Mouse (Mus musculus) midbrain, embryonic 13.5 days (tissue): ENCODE measurements around the gene Hacl1. TPM values are rescaled to one million over a fixed set of nuclear protein-coding genes. Genes with fewer than 3 reads are reported as not detected.

Experiments
- ATAC-seq: fragments of 200-750 bp; cut with Nextera tagmentation; 2 replicates; pipeline ENCODE4 v1.8.0; 2017; ENCODE audit warnings: mild to moderate bottlenecking, moderate TSS enrichment, moderate library complexity
- H3K27ac ChIP-seq: fragments of 300-500 bp; sonication (generic); 2 replicates; pipeline ENCODE4 v1.5.1; 2015; ENCODE audit warnings: inconsistent platforms, mild to moderate bottlenecking, moderate library complexity
- H3K27me3 ChIP-seq: fragments of 300-500 bp; sonication (generic); 2 replicates; pipeline ENCODE4 v1.6.1; 2015; ENCODE audit warnings: mild to moderate bottlenecking, inconsistent platforms
- H3K36me3 ChIP-seq: fragments of 300-500 bp; sonication (generic); 2 replicates; pipeline ENCODE4 v1.6.1; 2015; ENCODE audit warnings: mild to moderate bottlenecking, inconsistent platforms
- H3K4me1 ChIP-seq: fragments of 300-500 bp; sonication (generic); replicated peaks from 2 replicates; pipeline ENCODE4 v1.6.1; 2015; ENCODE audit warnings: inconsistent platforms
- H3K4me2 ChIP-seq: fragments of 300-500 bp; sonication (generic); replicated peaks from 2 replicates; pipeline ENCODE4 v1.6.1; 2015; ENCODE audit warnings: moderate library complexity, mild to moderate bottlenecking, inconsistent platforms
- H3K4me3 ChIP-seq: fragments of 300-500 bp; sonication (generic); replicated peaks from 2 replicates; pipeline ENCODE4 v1.5.1; 2015; ENCODE audit warnings: mild to moderate bottlenecking, inconsistent platforms
- H3K9ac ChIP-seq: fragments of 300-500 bp; sonication (generic); replicated peaks from 2 replicates; pipeline ENCODE4 v1.6.1; 2015; ENCODE audit warnings: mild to moderate bottlenecking, inconsistent platforms
- H3K9me3 ChIP-seq: fragments of 300-500 bp; sonication (generic); 2 replicates; pipeline ENCODE4 v1.6.1; 2016; ENCODE audit warnings: mild to moderate bottlenecking, inconsistent platforms
- WGBS: fragments of 180-500 bp; shearing (Covaris S2); methylation state at CpG from one replicate; pipeline ENCODE4 v1.1.7; 2015; 5-methylcytosine and 5-hydroxymethylcytosine counted together
- polyA plus RNA-seq: library from polyadenylated mRNA; unstranded; fragments of >200 nt; fragmentation: Nextera tagmentation; extraction: Ambion mirVana; gene quantifications from 2 replicates; pipeline ENCODE4 v1.2.1, GENCODE M21; 2015

Gene Hacl1
- polyA plus RNA-seq, 1 experiment from 2014 or later: 7.5 TPM

DNA sequence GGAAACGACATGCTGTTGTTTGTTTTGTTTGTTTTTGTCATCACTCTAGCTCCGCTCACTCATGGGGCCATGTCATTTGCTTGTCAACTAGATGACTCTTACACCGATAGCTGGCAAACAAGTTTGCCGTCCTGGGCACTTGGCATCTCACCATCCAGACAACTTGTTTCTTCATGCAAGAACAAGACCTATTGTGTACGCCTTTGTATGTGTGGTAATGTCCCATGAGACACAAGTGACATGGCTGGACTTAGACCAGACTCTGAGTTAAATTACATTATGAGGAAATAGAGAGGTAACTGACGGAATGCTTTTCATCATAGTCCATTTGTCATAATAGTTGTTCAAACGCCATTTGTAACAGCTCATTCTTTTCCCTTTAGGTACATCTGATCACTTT, 4.8 kb upstream of the Hacl1 start:
- ATAC-seq: no peak
- WGBS: 94% methylated on average over 7 of the region's 7 CpGs
- H3K27me3 ChIP-seq: no peaks in the 10 kb centered on the region
- H3K4me1 ChIP-seq: peaks cover 8% of the 10 kb centered on the region
- no peaks in the 10 kb centered on the region for H3K36me3 ChIP-seq
- H3K27ac ChIP-seq: no peak overlapping the region
- no peak overlapping the region for H3K4me2 ChIP-seq
- no peaks in the 10 kb centered on the region for H3K9me3 ChIP-seq
- no peak overlapping the region for H3K9ac ChIP-seq
- no peak overlapping the region for H3K4me3 ChIP-seq

DNA sequence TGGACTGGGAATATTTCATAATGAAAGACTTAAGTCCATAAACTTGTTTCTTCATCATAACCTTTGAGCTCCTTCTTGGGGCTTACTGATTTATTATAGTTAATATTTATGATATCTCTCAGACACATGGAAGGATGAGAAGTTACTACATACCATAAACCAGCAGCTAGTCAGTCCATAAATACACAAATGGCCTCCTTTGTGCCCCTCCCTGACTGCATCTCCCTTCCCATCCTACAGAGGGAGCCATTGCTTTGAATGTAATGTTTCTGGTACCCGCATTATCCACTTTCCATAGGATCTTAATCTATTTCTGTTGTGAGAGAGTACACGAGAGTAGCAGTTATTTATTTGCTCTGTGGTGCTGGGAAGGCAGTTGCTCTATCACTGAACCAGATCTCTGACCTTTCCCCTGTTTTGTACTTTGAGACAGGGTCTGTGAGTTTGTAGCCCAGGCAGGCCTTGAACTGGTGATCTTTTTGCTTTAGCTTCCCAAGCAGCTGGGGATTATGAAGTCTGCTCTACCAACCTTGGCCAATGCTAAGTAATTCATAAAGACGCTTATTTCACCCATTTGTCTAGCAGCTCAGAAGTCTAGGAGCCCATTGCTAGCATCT, 4.0 kb upstream of the Hacl1 start:
- Histone ChIP-seq H3K9ac (no peak overlapping the region), H3K27ac (no peak overlapping the region), H3K9me3 (no peaks in the 10 kb centered on the region), H3K36me3 (no peaks in the 10 kb centered on the region), H3K4me2 (no peak overlapping the region), H3K27me3 (no peaks in the 10 kb centered on the region), H3K4me1 (peaks cover 13% of the 10 kb centered on the region), H3K4me3 (no peak overlapping the region)
- no peak for ATAC-seq
- WGBS: 66% methylated on average over 3 of the region's 3 CpGs

DNA sequence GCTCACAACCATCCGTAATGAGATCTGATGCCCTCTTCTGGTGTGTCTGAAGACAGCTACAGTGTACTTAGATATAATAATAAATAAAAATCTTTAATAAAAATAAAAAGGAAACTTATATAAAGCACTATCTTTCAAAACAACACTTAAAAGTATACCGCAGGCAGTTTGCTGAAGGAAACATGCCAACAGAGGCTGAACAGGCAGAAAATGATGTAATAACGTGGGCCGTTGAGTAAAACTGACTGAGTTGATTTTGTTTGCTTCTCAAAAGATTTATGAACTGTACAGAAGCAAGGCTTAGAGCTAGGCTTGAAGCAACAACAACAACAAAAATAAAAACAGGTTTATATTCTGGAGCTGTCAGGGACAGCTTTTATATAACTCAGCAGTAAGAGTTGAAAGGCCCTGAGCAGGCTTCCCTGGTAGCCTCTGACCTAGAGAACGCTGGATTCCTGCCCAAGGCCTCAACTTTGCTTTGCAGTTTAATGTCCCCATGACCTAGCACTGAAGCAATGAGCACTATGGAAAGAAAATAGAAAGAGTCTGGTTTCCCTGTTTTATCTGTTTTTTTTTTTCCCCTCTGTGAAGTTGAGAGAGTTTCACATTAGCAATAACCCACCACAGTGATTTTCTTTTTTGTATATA, 3.2 kb upstream of the Hacl1 start:
- H3K9ac ChIP-seq: no peak overlapping the region
- no peak for ATAC-seq
- H3K27ac ChIP-seq: no peak overlapping the region
- no peak overlapping the region for H3K4me2 ChIP-seq
- no peaks in the 10 kb centered on the region for H3K27me3 ChIP-seq
- no peaks in the 10 kb centered on the region for H3K36me3 ChIP-seq
- no peaks in the 10 kb centered on the region for H3K9me3 ChIP-seq
- no peak overlapping the region for H3K4me3 ChIP-seq
- 91% methylated on average over 5 of the region's 5 CpGs for WGBS
- H3K4me1 ChIP-seq: peaks cover 16% of the 10 kb centered on the region

DNA sequence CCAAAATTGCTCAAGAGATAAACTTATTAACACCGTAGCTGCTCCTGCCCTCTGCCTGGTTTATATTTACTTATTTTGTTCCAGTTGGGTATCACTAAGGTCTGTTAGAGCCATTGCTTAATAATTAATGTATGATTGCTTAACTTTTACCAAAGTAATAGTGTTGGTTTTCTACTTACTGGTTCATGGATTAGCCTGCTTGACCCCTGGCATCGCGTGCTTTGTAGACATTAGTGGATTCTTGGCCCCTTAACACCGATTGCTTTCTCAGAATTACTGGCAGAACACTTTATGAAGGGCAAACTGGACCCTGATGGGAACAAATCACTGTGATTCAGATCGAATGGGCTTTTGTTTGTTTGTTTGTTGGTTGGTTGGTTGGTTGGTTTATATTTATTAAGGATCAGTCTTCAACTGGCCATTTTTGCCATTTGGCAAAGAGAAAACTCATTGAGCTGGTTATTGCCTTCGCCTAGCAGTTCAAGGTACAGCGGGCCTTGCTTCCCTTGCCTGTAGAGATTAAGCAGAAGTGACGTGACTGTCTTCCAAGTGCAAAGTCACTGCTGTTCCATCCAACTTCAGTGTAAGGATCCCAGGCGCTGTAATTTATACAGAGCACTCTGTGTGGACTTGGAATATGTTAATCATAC, 545 bp upstream of the Hacl1 start:
- H3K9ac ChIP-seq: peak overlapping the region; percentile 74
- H3K27me3 ChIP-seq: no peaks in the 10 kb centered on the region
- H3K36me3 ChIP-seq: no peaks in the 10 kb centered on the region
- WGBS: 72% methylated on average over 9 of the region's 9 CpGs
- H3K4me1 ChIP-seq: peaks cover 16% of the 10 kb centered on the region
- H3K4me3 ChIP-seq: peak overlapping the region; percentile 66
- H3K27ac ChIP-seq: no peak overlapping the region
- H3K4me2 ChIP-seq: peak overlapping the region; percentile 95
- no peaks in the 10 kb centered on the region for H3K9me3 ChIP-seq
- ATAC-seq: no peak

DNA sequence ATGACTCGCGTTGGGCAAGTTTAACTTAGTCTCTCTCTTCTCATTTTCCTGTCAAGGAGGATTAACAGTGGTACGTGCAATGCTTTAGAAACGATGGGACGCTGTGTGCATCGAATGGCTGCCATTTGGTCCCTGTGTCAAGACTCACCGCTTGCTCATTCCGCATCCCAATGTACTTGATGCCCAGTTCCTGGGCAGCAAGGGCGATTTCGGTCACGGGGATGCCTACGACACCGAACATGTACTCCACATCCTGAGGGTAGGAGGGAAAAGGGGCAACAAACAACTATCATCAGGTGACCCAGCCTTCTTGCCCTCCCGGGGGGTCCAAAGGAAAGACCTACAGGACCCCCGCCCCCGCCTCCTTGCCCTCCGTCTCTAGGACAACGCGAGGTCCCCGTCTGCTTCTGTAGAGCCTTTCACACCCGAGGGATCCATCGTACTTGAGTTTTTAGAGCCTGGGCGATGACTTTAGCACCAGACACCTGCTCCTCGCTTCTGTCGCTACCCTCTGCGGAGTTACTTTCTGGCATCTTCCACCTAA, 668 bp downstream of the Hacl1 start, which contains the start of gene Gm49387:
Gene Gm49387, minus strand, starts transcription at position 533 of the 544 bp plus-strand sequence.
- no peaks in the 10 kb centered on the region for H3K36me3 ChIP-seq
- H3K4me2 ChIP-seq: peak within 1 kb of the TSS; percentile 95
- peaks cover 16% of the 10 kb centered on the region for H3K4me1 ChIP-seq
- peak; percentile 72; the same call in 1 of the 2 replicates for ATAC-seq
- 4% methylated on average over 25 of the region's 26 CpGs for WGBS
- H3K9me3 ChIP-seq: no peaks in the 10 kb centered on the region
- no peaks in the 10 kb centered on the region for H3K27me3 ChIP-seq
- H3K27ac ChIP-seq: peak within 1 kb of the TSS; percentile 75
- peak within 1 kb of the TSS; percentile 66 for H3K4me3 ChIP-seq
- H3K9ac ChIP-seq: peak within 1 kb of the TSS; percentile 74

DNA sequence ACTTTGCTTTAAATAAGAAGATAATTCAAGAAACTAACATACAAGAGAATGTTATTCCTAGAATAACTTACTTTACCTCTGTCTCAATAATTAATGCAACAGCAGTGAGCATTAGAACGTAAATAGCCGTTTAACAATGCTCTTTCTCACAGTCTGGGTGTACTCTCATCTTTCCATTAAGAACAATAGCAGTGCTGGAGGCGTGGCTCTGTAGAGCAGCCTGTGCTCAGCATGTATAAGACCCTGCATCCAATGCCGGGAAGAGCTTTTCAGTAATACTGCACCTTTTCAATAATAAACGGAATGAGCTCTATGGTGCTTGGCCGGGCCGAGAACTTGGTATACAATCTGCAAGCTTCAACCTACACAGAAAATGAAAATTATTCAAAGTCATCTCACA, 10.4 kb downstream of the Hacl1 start:
- H3K9ac ChIP-seq: no peak overlapping the region
- H3K27me3 ChIP-seq: no peaks in the 10 kb centered on the region
- no peak overlapping the region for H3K4me2 ChIP-seq
- 0 out of 2 replicates have a peak, but pooled peaks cover 2% of the 10 kb centered on the region for H3K4me1 ChIP-seq
- H3K9me3 ChIP-seq: no peaks in the 10 kb centered on the region
- 33% methylated on average over 7 of the region's 7 CpGs for WGBS
- 0 out of 2 replicates have a peak, but pooled peaks have one; percentile 53 for ATAC-seq
- H3K27ac ChIP-seq: no peak overlapping the region
- H3K4me3 ChIP-seq: no peak overlapping the region
- no peaks in the 10 kb centered on the region for H3K36me3 ChIP-seq

DNA sequence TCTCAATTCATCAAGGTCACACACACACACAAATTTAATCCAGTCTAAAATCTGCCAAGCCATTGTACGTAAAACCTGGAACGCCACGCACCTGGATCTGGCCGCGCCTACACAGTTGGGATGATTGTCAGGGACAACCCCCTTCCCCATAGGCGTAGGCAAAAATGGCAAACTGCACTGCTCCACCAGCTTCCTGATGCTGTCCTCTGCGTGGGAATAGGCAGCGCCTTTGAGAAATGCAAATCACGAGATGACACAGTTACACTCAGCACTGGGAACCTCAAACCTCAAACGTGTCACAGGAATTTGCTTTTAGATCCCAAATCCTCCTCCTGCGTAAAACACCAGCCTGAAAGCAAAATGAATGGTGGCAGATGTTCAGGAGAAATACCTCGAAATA, 18.3 kb downstream of the Hacl1 start:
- ATAC-seq: no peak
- Histone ChIP-seq H3K4me2 (no peak overlapping the region), H3K4me1 (no peaks in the 10 kb centered on the region), H3K9ac (no peak overlapping the region), H3K27ac (no peak overlapping the region), H3K9me3 (no peaks in the 10 kb centered on the region), H3K27me3 (no peaks in the 10 kb centered on the region), H3K36me3 (no peaks in the 10 kb centered on the region), H3K4me3 (no peak overlapping the region)
- WGBS: 88% methylated on average over 12 of the region's 12 CpGs

DNA sequence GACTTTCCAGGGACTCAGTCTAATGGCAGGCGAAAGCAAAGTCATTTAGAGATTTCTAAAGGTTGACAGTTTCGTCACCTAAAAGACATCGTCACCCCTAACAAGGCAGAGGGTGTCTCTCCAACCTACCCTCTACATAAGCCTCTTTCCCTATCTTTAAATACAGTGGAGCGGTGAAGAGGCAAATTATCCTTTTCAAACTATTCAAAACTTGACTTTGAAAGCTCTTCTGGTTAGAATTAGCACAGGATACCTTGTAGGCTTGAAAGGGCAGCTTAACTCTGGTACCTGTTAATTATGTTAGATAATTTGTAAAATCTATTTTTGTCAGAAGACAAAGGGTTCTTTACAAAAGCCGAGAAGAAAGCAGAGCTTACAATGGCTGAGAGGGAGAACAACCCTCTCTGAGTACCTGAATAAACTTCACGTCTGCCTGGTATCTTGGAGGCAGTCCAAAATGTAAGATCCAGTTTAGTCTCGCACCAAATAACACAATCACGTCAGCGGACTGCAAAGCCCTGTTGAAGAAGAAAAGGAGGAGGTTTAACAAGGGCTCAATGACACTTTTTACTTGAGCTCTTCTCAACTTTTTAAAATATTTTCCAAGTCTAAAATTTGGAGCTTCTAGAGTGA, 20.4 kb downstream of the Hacl1 start:
- no peaks in the 10 kb centered on the region for H3K9me3 ChIP-seq
- whole genome bisulfite sequencing: 65% methylated on average over 9 of the region's 9 CpGs
- H3K27ac ChIP-seq: no peak overlapping the region
- no peak for ATAC-seq
- no peaks in the 10 kb centered on the region for H3K4me1 ChIP-seq
- H3K36me3 ChIP-seq: no peaks in the 10 kb centered on the region
- no peak overlapping the region for H3K9ac ChIP-seq
- H3K4me2 ChIP-seq: no peak overlapping the region
- no peaks in the 10 kb centered on the region for H3K27me3 ChIP-seq
- H3K4me3 ChIP-seq: no peak overlapping the region

DNA sequence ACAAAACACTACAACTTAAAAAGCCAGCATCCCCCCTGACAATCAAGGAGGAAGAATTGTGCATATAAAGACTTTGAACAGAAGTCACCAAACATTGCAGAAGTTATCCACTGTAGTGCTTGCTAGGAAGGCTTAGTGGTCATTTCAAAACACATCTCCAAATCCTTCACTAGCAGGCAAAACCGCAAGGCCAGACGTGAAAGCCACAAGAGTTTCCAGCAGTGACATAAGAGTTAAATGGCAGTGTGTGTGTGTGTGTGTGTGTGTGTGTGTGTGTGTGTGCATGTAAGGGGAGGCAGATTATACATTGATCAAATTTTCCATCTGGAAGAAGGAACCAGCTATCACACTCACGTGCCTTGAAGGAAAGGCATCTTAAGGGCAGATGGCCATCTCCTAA, 23.1 kb downstream of the Hacl1 start:
- no peak for ATAC-seq
- WGBS: 91% methylated on average over 3 of the region's 3 CpGs
- Histone ChIP-seq H3K9me3 (no peaks in the 10 kb centered on the region), H3K4me1 (no peaks in the 10 kb centered on the region), H3K27ac (no peak overlapping the region), H3K27me3 (no peaks in the 10 kb centered on the region), H3K4me3 (no peak overlapping the region), H3K36me3 (0 out of 2 replicates have a peak, but pooled peaks cover under 1% of the 10 kb centered on the region), H3K9ac (no peak overlapping the region), H3K4me2 (no peak overlapping the region)

DNA sequence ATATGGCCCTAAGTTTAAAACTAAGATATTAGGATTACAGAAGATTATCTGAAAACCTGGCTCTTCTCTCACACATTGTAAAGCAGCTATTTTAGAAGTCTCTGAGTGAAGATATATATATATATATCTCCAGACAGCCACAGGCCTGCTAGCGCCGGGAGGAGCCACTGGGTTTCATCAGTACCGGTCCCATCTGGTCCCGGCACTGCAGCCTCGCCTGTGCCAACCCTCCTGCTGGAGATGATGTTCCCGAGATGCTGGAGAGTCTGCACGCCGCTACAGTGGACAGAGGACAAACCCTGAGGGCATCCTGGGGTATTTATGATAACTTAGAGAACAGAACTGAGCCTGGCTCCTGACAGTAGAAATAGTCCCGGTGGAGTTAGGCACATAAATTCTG, 23.9 kb downstream of the Hacl1 start:
- ATAC-seq: no peak
- no peak overlapping the region for H3K27ac ChIP-seq
- H3K36me3 ChIP-seq: 0 out of 2 replicates have a peak, but pooled peaks cover 3% of the 10 kb centered on the region
- H3K4me2 ChIP-seq: no peak overlapping the region
- no peak overlapping the region for H3K9ac ChIP-seq
- H3K27me3 ChIP-seq: no peaks in the 10 kb centered on the region
- no peak overlapping the region for H3K4me3 ChIP-seq
- 96% methylated on average over 9 of the region's 9 CpGs for WGBS
- no peaks in the 10 kb centered on the region for H3K9me3 ChIP-seq
- H3K4me1 ChIP-seq: no peaks in the 10 kb centered on the region

DNA sequence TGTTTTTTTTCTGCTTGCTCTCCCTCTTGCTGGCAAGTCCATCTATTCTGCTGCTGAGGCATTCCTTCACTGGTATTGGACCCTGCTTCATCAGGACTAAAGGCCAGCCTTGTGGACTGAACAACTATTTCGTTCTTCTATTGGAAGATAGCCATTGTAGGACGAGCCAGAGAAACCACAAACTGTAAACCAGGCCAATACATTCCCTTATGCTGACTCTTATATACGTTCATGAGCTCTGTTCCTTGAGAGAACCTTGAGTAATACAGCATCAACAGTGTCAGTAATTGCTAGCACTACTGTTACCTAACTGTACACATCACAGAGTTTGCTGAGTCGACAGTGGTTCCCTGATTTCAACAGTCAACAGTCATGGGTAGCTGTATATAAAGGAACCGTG, 27.4 kb downstream of the Hacl1 start:
- no peak overlapping the region for H3K27ac ChIP-seq
- H3K4me3 ChIP-seq: no peak overlapping the region
- WGBS: 87% methylated on average over 5 of the region's 5 CpGs
- H3K27me3 ChIP-seq: no peaks in the 10 kb centered on the region
- ATAC-seq: no peak
- H3K4me2 ChIP-seq: no peak overlapping the region
- no peaks in the 10 kb centered on the region for H3K9me3 ChIP-seq
- H3K36me3 ChIP-seq: 0 out of 2 replicates have a peak, but pooled peaks cover 3% of the 10 kb centered on the region
- no peak overlapping the region for H3K9ac ChIP-seq
- no peaks in the 10 kb centered on the region for H3K4me1 ChIP-seq

DNA sequence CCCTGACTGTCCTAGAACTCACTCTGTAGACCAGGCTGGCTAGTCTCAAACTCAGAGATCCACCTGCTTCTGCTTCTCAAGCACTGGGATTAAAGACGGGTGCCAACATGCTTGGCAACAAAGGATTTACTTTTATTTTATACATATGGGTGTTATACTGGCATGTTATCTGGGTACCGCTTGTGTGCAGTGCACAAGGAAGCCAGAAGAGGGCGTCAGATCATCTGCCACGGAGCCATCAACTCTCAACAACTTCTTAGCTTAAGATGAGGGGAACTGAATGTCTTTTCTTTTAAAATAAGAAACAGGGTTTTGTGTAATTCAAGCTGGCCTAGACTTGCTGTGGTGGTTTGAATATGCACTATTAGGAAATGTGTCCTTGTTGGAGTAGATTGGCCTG, 29.1 kb downstream of the Hacl1 start:
- Histone ChIP-seq H3K9me3 (no peaks in the 10 kb centered on the region), H3K4me2 (no peak overlapping the region), H3K36me3 (0 out of 2 replicates have a peak, but pooled peaks cover 3% of the 10 kb centered on the region), H3K4me1 (no peaks in the 10 kb centered on the region), H3K9ac (no peak overlapping the region), H3K27me3 (no peaks in the 10 kb centered on the region), H3K4me3 (no peak overlapping the region), H3K27ac (no peak overlapping the region)
- ATAC-seq: no peak
- WGBS: 67% methylated on average over 4 of the region's 4 CpGs
